Mouse (Mus musculus): ENCODE measurements at regions not wholly inside any gene's neighbourhood (a gene's known extent, or its start where the extent isn't known, plus 50 kb on each side); places are given as distances from the start of the nearest gene placed in this dataset.

- no peak for DNase-seq
Observed at GRCm38 (mm10) chr14:102396036-102396734, 586.3 kb downstream of the Kctd12 start.

- no peak for DNase-seq
Observed at GRCm38 (mm10) chr14:102392351-102392750, 590.1 kb downstream of the Kctd12 start.

- no peak for DNase-seq
Observed at GRCm38 (mm10) chr14:102372994-102373567, 609.4 kb downstream of the Kctd12 start.

- no peak for DNase-seq
Observed at GRCm38 (mm10) chr14:102361589-102361988, 620.8 kb downstream of the Kctd12 start.

- no peak for DNase-seq
Observed at GRCm38 (mm10) chr14:102329409-102329808, 599.7 kb downstream of the Lmo7 start.

- DNase-seq = no peak
Observed at GRCm38 (mm10) chr14:102306332-102306731, 576.6 kb downstream of the Lmo7 start.

GRCm38 (mm10) chr14:102302826-102303225, 573.1 kb downstream of the Lmo7 start:
- no peak for DNase-seq

- no peak for DNase-seq
Observed at GRCm38 (mm10) chr14:102300251-102300650, 570.5 kb downstream of the Lmo7 start.

- DNase-seq = no peak
Observed at GRCm38 (mm10) chr14:102291361-102291760, 561.6 kb downstream of the Lmo7 start.

GRCm38 (mm10) chr14:102250076-102250475, 520.3 kb downstream of the Lmo7 start:
- DNase-seq = no peak

GRCm38 (mm10) chr14:102248581-102248980, 518.8 kb downstream of the Lmo7 start:
- DNase-seq = no peak

GRCm38 (mm10) chr14:102248023-102248422, 518.3 kb downstream of the Lmo7 start:
- DNase-seq = no peak

- DNase-seq = no peak
Observed at GRCm38 (mm10) chr14:102243806-102244536, 514.2 kb downstream of the Lmo7 start.

GRCm38 (mm10) chr14:102216581-102217368, 487.0 kb downstream of the Lmo7 start:
- DNase-seq = no peak

GRCm38 (mm10) chr14:102215267-102215964, 485.7 kb downstream of the Lmo7 start:
- no peak for DNase-seq

GRCm38 (mm10) chr14:102212079-102212478, 482.3 kb downstream of the Lmo7 start:
- DNase-seq = no peak

GRCm38 (mm10) chr14:102204881-102205671, 475.3 kb downstream of the Lmo7 start:
- DNase-seq = no peak

GRCm38 (mm10) chr14:102199430-102199829, 469.7 kb downstream of the Lmo7 start:
- DNase-seq = no peak

- no peak for DNase-seq
Observed at GRCm38 (mm10) chr14:102190786-102191185, 461.0 kb downstream of the Lmo7 start.

GRCm38 (mm10) chr14:102181269-102181668, 451.5 kb downstream of the Lmo7 start:
- DNase-seq = no peak

- no peak for DNase-seq
Observed at GRCm38 (mm10) chr14:102171775-102172174, 442.0 kb downstream of the Lmo7 start.

All from adrenal gland, postnatal 25 days (tissue).